Mouse (Mus musculus): ENCODE data around the gene Trpm1.

DNA sequence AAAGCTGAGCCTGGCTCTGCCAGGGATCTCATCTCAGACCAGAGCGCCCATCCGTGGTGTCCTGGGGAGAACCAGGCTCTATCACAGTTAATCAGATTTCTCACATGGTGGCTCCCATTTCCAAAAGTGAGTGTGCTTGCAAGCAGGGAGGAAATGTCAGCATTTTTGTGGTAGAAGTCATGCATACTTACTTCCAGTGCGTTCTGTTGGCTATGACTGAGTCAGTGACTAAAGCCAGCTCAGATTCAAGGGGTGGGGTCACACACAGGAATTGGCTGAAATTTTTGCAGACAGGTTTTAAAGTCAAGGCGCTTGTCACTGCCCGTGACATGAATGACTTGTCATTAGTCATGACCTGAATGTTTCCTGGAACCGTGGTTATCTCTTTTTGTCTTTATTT is 123.3 kb downstream of the Trpm1 start:
- TF ChIP-seq CTCF (IDR thresholded peaks at IDR 0.05; ENCODE audit: borderline replicate concordance, insufficient read depth, low read depth, low read length) (no peak), POLR2A (IDR thresholded peaks at IDR 0.05; ENCODE audit: borderline replicate concordance, insufficient read depth, low read length) (no peak)

All from cerebellum, adult 2 months (tissue).